Mouse (Mus musculus) natural killer cell, adult 2 months (primary cell): ENCODE results near the gene Ttyh2.

Source experiments
- DNase-seq, 2 experiments: peaks; one replicate each; pipeline ENCODE4 v3.0.0; 2022; ENCODE audit warnings: low spot score in 2 of 2

The Ttyh2 gene

DNA sequence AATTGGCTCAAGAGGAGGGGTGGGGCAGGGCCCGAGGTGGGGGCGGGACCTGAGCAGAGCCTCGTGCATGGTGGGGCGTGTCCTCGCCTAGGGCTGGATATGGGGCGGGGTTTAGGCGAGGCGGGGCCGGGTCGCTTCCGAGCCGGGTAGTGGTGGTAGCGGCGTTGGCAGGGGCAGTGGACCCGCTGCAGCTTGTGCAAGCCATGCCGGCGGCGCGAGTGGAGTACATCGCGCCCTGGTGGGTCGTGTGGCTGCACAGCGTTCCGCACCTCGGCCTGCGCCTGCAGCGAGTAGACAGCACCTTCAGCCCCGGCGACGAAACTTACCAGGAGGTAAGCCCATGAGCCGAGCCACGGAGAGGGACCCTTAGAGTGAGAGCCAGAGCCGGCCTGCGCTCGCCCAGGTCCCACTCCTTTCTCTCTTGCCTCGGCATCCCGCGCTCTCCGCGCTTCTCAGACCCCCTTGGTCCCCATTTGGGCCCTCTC is at the start of gene Ttyh2:
Gene Ttyh2 (plus strand): TSS at position 91 of the 485 bp plus-strand sequence.
- DNase-seq, result peak; percentile 34 to 58

- DNase-seq, result no peak
Observed at GRCm38 (mm10) chr11:114626071-114626690, 49.0 kb upstream of the Ttyh2 start.

DNA sequence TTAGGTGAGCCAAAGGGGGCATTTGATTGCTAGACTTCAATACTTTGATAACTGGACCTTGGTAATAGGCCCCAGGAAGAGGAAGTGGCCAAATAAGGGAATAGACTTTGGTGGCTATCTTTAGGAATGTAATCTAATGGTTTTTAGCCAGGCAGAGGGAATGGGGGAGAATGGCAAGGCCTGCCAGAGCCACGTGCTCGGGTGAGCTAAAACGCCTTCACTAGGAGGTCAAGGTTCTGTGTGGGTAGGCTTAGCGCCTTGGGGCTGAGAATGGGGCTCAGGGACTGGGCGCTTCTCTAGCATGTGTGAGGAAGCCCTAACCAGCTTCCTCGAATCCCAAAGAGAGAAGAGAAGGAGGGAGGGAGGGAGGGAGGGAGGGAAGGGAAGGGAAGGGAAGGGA is 48.2 kb upstream of the Ttyh2 start:
- no peak for DNase-seq

- no peak for DNase-seq
Observed at GRCm38 (mm10) chr11:114628032-114628431, 47.2 kb upstream of the Ttyh2 start.

GRCm38 (mm10) chr11:114630044-114630443 is 45.2 kb upstream of the Ttyh2 start:
- no peak for DNase-seq

DNA sequence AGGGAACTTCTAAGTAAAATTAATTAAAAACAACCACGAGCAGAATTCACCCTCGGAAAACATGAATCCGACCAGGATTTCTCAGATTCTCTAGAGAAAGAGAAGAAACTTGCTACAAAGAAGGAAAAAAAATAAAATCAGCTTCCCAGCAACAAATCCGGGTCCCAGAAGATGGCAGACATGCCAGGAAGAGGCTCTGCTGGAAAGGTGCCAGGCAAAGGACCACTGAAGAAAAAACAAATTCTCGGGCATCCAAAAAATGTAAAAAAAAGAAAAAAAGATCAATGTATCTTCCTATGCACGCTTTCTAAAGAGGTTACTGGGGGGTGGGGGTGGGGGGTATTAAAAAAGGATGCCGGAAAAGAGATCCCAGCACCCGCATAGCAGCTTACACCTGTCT is 43.0 kb upstream of the Ttyh2 start:
- DNase-seq, result no peak

DNA sequence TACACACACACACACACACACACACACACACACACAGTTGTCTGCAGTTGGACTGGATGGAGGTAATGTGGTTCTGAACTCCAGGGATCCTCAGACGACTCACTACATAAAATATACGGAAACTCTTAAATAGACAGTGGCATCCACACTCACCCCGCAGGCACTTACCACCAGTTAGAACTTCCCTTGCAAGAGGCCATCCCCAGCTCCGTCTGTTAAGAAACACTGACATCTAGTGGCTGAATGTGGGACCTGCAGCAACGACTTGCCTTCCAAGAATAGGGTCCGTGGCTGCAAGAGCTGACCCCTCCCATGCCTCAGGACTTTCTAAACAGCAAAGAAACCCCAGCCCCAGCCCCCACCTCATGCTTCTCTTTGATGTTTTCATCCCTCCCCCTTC is 38.9 kb upstream of the Ttyh2 start:
- peak; percentile 58 to 68 for DNase-seq

DNA sequence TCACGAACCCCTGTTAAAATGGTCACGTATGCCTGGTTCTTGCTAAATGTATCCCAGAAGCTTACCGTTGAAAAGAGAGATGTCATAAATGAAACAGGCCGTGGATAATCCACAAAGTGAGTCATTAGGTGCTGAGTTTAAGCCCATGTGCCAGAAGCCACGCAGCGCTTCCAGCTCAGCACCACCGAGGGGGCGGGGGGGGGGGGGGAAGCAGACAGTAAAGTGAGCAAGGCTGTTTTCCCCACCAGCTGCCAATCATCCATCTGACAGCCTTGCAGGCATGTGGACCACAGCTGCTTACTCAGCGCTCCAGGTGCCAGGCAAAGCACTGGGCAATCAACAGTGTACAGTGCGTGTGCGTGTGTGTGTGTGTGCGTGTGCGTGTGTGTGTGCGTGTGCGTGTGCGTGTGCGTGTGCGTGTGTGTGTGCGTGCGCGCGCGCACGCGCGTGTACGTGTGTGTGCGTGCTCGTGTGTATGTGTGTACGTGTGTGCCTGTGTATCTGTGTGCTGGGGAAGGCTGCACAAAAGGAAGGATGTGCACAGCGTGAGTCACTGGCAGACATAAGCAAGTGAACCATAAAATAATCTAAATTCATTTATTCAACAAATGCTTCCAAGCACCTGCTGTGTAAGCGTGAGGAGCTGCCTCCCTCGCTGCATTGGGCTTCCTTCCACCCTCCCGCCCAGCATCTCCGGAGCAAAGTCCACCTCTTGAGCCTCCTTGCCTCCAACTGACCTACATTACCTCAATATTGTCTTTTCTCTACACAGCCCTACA is 38.3 kb upstream of the Ttyh2 start:
- no peak for DNase-seq

DNA sequence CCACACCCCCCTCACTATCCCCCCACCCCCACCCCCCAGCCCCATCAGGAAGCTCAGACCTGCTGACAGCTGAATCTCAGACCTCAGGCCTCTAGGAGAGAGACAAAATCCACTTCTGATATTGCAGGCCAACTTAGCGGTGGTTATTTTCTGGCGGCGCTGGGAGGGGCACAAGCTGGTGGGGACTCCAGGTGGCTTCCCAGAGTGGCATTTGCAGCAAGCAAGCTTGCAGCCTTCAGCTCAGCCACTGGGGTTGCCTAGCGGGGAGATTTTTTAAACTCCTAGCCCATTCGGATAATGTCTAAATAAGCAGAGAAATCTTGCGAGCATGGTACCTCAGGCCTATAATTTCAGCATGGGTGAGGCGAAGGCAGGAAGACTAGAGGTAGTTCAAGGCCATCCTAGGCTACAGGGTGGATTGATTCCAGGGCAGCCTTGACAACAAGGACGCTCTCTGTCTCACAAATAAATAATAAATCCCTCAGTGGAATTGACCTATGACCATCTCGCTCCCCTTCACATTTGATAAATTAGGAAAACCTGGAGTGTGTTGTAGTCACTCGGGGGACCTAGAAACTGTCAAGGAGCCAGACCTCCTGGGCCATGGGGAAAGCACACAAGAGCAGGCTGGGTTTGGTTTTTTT is 36.5 kb upstream of the Ttyh2 start:
- DNase-seq, result no peak

DNA sequence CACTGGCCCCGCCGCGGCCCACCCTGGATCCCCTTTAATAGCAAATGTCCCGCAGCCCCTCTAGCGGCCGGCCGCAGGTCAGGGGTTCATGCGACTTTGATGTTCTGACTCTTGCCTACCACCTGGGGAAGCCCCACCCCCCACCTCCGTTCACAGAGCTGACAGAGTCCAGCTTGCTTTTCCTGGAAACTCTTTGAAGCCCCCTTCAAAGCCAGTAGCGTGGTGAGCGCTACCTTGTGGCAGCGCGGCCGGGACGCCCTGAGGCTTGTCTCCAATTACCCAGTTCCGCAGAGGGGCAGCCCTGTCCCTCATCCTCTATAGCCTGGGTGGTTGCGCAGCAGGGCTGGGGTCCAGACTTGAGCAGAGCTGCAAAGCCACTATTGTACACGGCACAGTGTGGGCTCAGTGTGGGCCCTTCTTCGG is 35.5 kb upstream of the Ttyh2 start:
- DNase-seq, result no peak

DNA sequence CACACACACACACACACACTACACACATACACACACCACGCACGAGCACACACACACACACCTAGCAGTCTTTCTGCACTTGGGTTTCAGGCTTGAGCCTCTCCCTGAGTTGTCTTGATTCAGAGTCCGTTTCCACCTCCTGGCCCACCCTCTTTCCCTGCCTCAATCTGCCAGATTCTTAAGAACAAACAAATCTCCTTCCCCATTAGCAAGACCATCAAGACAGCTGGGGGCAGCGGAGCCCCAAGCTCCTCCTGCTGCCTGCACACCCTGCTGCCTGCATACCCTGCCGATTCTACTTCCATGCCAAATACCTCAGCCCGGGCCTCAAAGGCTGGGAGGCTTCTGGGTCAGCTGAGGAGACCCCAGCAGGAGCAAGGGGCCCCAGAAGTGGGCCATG is 34.6 kb upstream of the Ttyh2 start:
- no peak for DNase-seq

- no peak for DNase-seq
Observed at GRCm38 (mm10) chr11:114641136-114641535, 34.1 kb upstream of the Ttyh2 start.

DNA sequence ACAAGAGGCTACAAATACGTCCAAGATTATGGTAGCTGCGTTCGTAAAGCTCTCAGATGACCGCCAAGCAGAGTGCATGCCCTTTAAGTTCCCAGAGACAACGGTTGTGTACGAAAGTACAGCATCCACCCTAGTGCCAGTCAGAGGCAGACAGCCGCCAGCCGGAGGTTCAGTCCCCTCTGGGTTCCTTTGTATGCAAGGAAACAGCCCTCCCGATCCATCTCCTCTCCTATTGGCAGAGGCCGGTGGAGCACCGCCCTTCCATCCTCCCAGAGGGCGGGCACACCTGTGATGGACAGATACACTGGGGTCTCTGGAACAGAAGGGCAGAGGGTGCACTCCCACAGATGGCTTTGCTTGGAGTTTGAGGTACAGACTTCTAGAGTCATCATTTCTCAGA is 33.0 kb upstream of the Ttyh2 start:
- no peak for DNase-seq

DNA sequence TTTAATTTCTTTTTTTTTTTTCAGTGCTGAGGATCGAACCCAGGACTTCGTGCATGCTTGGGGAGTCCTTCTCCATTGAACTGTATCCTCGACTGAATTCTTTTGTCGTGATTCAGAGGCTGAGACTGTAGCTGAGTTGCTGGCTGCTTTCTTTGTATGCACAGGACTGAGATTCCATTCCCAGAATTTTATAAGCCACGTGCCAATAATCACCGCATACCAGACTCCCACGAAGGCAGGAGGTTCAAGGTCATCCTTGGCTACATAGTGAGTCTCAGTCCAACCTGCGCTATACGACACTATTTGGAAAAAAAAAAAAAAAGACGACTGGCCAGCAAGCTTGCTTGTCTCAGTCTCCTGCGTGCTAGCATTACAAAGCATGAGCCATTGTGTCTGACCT is 32.3 kb upstream of the Ttyh2 start:
- DNase-seq, result no peak

GRCm38 (mm10) chr11:114644122-114644521 is 31.1 kb upstream of the Ttyh2 start:
- DNase-seq, result no peak

- DNase-seq, result no peak
Observed at GRCm38 (mm10) chr11:114649510-114649909, 25.7 kb upstream of the Ttyh2 start.

DNA sequence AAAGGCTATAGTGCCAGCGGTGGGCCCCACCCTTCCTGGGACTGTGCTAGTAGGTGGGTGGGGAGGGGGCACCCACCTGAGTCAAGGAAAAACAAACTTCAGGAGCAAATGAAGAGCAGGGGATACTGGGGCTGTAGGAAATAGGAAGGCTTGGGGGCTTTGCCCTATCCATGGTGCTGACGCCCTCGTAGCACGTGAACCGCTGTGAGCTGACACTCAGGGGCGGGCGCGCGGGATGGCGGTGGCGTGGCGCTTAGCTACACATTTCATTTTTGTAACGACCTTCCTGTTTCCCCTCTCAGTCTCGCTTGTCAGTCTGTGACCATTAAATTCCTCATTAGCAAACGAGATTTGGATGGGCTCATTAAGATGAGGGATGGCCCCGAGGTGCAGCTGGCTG is 22.7 kb upstream of the Ttyh2 start:
- DNase-seq, result no peak

GRCm38 (mm10) chr11:114653664-114654063 is 21.6 kb upstream of the Ttyh2 start:
- no peak for DNase-seq

DNA sequence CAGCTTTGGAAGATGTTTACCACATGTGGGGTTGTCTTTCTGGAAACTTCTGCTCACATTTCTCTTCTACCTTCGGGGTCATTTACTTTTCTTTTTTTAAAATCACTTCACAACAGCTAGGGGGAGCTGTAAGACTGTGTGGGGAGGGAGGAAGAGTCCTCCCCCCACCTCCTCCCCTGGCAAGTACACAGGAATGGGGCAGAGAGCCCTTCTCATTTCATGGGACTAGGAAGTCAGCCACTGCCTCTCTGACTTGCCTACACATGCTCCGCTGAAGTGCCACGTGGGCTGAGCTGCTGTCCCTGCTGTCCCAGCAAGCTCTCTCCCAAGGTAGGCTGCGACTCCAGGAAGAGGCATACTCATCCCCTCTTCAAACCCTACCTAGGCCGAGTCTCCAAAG is 20.7 kb upstream of the Ttyh2 start:
- no peak for DNase-seq

DNA sequence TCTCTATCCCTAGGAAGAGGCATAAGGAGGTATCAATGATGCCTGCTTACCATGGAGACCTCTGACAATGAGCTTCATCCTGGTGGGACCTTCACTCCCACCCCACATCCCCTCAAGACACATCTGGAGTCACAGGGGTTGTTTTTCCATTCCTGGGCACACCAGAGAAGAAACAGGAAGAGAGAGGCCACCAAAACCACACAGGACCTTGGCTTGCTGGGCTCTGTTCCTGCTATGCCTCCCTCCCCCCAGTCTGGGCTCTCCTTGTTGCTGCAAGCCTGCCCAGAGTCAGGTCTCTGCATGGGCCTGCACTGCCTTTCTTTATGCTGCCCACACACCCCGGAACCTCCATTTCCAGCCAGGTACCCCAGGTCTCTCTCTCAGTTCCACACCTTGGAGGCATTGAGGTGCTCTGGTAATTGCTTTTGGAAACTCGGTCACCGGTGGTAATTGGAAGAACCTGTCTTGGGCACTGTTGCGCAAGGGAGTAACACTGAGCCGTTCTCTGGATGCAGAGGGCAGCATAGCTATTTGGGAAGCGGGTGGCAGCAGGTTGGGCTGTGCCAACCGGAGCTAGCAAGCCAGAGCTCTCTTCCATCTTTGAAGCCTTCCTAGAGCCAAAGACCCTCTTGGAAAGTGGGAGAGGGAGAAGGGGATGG is 19.8 kb upstream of the Ttyh2 start:
- no peak for DNase-seq

DNA sequence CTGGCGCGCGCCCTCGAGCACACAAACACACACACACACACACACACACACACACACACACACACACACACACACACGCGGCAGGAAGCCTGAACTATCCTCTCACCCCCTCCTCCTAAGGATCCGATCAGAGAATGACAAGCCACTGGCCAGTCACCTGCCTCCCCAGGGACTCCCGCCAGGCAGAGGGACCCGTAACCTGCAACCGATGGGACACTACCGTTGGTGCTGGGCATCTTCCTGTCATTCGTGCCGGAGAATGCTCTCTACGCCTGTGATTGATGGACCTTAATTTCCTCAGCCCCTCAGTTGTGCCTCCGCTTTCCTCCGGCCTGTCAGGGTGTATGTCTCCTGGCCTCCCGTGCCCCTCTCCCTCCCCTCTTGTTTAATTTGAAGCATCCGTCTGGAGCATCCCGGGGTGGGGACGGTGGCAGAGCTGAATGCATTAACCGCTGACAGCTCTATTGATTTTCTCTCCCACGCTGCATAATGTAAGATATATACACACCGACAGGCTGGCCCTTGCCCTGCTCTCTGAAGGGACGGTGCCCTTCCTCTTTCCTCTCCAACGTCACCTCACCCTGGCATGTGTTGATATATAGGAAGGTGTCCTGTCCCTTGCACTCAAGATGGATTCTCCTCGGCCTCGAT is 18.1 kb upstream of the Ttyh2 start:
- no peak for DNase-seq

DNA sequence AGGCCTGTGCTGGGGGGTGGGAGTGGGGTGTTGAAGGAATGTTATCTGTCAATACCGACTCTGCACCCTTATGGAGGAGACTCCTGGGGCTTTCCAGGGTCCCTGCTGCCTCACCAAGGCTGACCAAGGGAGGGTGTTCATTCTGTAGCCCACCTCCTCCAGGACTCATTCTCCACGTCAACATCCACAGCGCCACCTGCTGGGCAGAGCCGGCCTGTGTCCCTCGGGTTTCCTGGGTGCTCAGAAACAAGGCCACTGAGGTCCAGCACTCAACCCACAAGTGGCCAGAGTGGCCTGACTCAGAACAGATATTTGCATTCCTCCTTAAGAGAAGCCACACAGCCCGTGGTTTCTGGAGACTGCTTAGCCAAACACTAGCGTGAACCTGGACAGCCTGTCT is 17.5 kb upstream of the Ttyh2 start:
- peak; percentile 52 to 61 for DNase-seq
